Mouse (Mus musculus) thymus, postnatal 10 days (tissue): ENCODE data around the gene D630003M21Rik.

ENCODE experiments used
- DNase-seq, 2 experiments: peaks; one replicate each; pipeline ENCODE4 v3.0.0; 2021; ENCODE audit warnings: low spot score in 2 of 2

Gene D630003M21Rik

GRCm38 (mm10) chr2:158228670-158229502, at the start of gene D630003M21Rik:
Gene D630003M21Rik (minus strand): TSS chr2:158229222.
- DNase-seq: no peak

GRCm38 (mm10) chr2:158276878-158277277, 47.9 kb upstream of the D630003M21Rik start:
- no peak for DNase-seq

- no peak for DNase-seq
Observed at GRCm38 (mm10) chr2:158276451-158276850, 47.4 kb upstream of the D630003M21Rik start.

- no peak for DNase-seq
Observed at GRCm38 (mm10) chr2:158275811-158276210, 46.8 kb upstream of the D630003M21Rik start.

- peak in 1 of 2 experiments; percentile 22 for DNase-seq
Observed at GRCm38 (mm10) chr2:158275349-158275748, 46.3 kb upstream of the D630003M21Rik start.

- DNase-seq: peak; percentile 19 to 27
Observed at GRCm38 (mm10) chr2:158273646-158274045, 44.6 kb upstream of the D630003M21Rik start.

GRCm38 (mm10) chr2:158270017-158270416, 41.0 kb upstream of the D630003M21Rik start:
- no peak for DNase-seq

- no peak for DNase-seq
Observed at GRCm38 (mm10) chr2:158264877-158265276, 35.9 kb upstream of the D630003M21Rik start.

GRCm38 (mm10) chr2:158259498-158259897, 30.5 kb upstream of the D630003M21Rik start:
- no peak for DNase-seq

- peak; percentile 31 to 67 for DNase-seq
Observed at GRCm38 (mm10) chr2:158258781-158259180, 29.8 kb upstream of the D630003M21Rik start.

- DNase-seq: no peak
Observed at GRCm38 (mm10) chr2:158258005-158258418, 29.0 kb upstream of the D630003M21Rik start, which contains the start of gene Bpi. Gene Bpi (plus strand): TSS chr2:158258094.

GRCm38 (mm10) chr2:158256894-158257293, 27.9 kb upstream of the D630003M21Rik start:
- DNase-seq: no peak

- no peak for DNase-seq
Observed at GRCm38 (mm10) chr2:158253806-158254205, 24.8 kb upstream of the D630003M21Rik start.

- no peak for DNase-seq
Observed at GRCm38 (mm10) chr2:158250558-158250957, 21.5 kb upstream of the D630003M21Rik start.

GRCm38 (mm10) chr2:158248318-158248717, 19.3 kb upstream of the D630003M21Rik start:
- DNase-seq: no peak

- DNase-seq: no peak
Observed at GRCm38 (mm10) chr2:158247852-158248251, 18.8 kb upstream of the D630003M21Rik start.

GRCm38 (mm10) chr2:158245072-158245817, 16.2 kb upstream of the D630003M21Rik start:
- no peak for DNase-seq

GRCm38 (mm10) chr2:158243129-158243870, 14.3 kb upstream of the D630003M21Rik start:
- no peak for DNase-seq

GRCm38 (mm10) chr2:158242170-158242896, 13.3 kb upstream of the D630003M21Rik start:
- DNase-seq: no peak

GRCm38 (mm10) chr2:158241126-158241738, 12.2 kb upstream of the D630003M21Rik start:
- no peak for DNase-seq

- no peak for DNase-seq
Observed at GRCm38 (mm10) chr2:158238101-158238500, 9.1 kb upstream of the D630003M21Rik start.
